8 mouse cellular contexts compared by ENCODE assay signal in genomic region chr2:127142577-127143157, GRCm38 (mm10). TPM values are rescaled to one million over a fixed set of nuclear protein-coding genes. Genes with fewer than 3 reads are reported as not detected.
A peak's percentile ranks its signal among the peaks of the same experiment; 100 is the strongest.
DNase-seq lines count a peak whose midpoint lies in the region; ATAC-seq and TF ChIP-seq lines count a peak whose summit lies in the region.

No protein-coding gene starts in this region.

- H3K79me2 ChIP-seq in liver, adult 2 months (ENCODE audit: control insufficient read depth, insufficient read depth, low read length): no peaks in the 10 kb centered on the region; the same call in 1 of the 2 replicates

- H3K4me3 ChIP-seq in liver, adult 2 months (ENCODE audit: insufficient read depth, low read depth, low read length): peak overlapping the region; percentile 57
- H3K4me3 ChIP-seq in cortical plate, adult 2 months (ENCODE audit: insufficient read depth, low read length): peak overlapping the region; percentile 37
- peak overlapping the region; percentile 67 for H3K4me3 ChIP-seq in hindbrain, embryonic 15.5 days
- peak overlapping the region; percentile 58 for H3K4me3 ChIP-seq in midbrain, embryonic 12.5 days

- 15% methylated on average over 6 of the region's 6 CpGs for WGBS in liver, adult 2 months
- WGBS in hindbrain, embryonic 15.5 days: 13% methylated on average over 6 of the region's 6 CpGs
- 14% methylated on average over 6 of the region's 6 CpGs for WGBS in midbrain, embryonic 12.5 days

- intact Hi-C loops in gastrocnemius, postnatal 14 days (cut with DNase I; ENCODE audit: low total_unique reads): no loop called here

- TF ChIP-seq POLR2A in liver, adult 2 months (IDR thresholded peaks at IDR 0.05; ENCODE audit: extremely low read depth, insufficient read depth, low read length): no peak
- TF ChIP-seq POLR2A in cortical plate, adult 2 months (IDR thresholded peaks at IDR 0.05; ENCODE audit: extremely low read depth, insufficient read depth, low read length): no peak

- peak; percentile 12 for DNase-seq in liver, adult 2 months (ENCODE audit: extremely low read depth, low read depth, low spot score)
- DNase-seq in liver: no peak
- no peak for DNase-seq in gastrocnemius, postnatal 14 days
- no peak for DNase-seq in right cerebral cortex, postnatal 10 days (ENCODE audit: low spot score in 2 of 2)

- H3K36me3 ChIP-seq in liver, adult 2 months (ENCODE audit: control insufficient read depth, insufficient read depth, low read length): no peaks in the 10 kb centered on the region
- no peaks in the 10 kb centered on the region; the same call in 1 of the 2 replicates for H3K36me3 ChIP-seq in hindbrain, embryonic 15.5 days
- H3K36me3 ChIP-seq in midbrain, embryonic 12.5 days: peaks cover 19% of the 10 kb centered on the region

- H3K4me1 ChIP-seq in liver, adult 2 months (ENCODE audit: control insufficient read depth, insufficient read depth, low read length): peaks cover 5% of the 10 kb centered on the region; the same call in 1 of the 2 replicates
- H3K4me1 ChIP-seq in cortical plate, adult 2 months (ENCODE audit: control insufficient read depth, insufficient read depth, low read length): no peaks in the 10 kb centered on the region
- H3K4me1 ChIP-seq in hindbrain, embryonic 15.5 days (replicated peaks): peaks cover 14% of the 10 kb centered on the region
- H3K4me1 ChIP-seq in midbrain, embryonic 12.5 days: peaks cover 21% of the 10 kb centered on the region

- TF ChIP-seq CTCF in liver, adult 2 months (IDR thresholded peaks at IDR 0.05; ENCODE audit: low read depth, low read length): no peak
- TF ChIP-seq CTCF in cortical plate, adult 2 months (IDR thresholded peaks at IDR 0.05; ENCODE audit: extremely low read depth, insufficient read depth, low read length): no peak

- peak overlapping the region; percentile 64 for H3K9ac ChIP-seq in liver, adult 2 months (ENCODE audit: low read depth, low read length)
- H3K9ac ChIP-seq in hindbrain, embryonic 15.5 days: peak overlapping the region; percentile 51
- H3K9ac ChIP-seq in midbrain, embryonic 12.5 days (replicated peaks): peak overlapping the region; percentile 66

- peak overlapping the region; percentile 63 for H3K27ac ChIP-seq in liver, adult 2 months (replicated peaks; ENCODE audit: insufficient read depth, low read depth, low read length)
- H3K27ac ChIP-seq in cortical plate, adult 2 months (ENCODE audit: insufficient read depth, low read length): no peak overlapping the region
- H3K27ac ChIP-seq in hindbrain, embryonic 15.5 days (replicated peaks): no peak overlapping the region
- H3K27ac ChIP-seq in midbrain, embryonic 12.5 days (replicated peaks): no peak overlapping the region

- H3K27me3 ChIP-seq in liver, adult 2 months (ENCODE audit: control insufficient read depth, insufficient read depth, low read length): no peaks in the 10 kb centered on the region
- no peaks in the 10 kb centered on the region for H3K27me3 ChIP-seq in hindbrain, embryonic 15.5 days
- H3K27me3 ChIP-seq in midbrain, embryonic 12.5 days: peaks cover 16% of the 10 kb centered on the region

- no peak for ATAC-seq in hindbrain, embryonic 15.5 days (ENCODE audit: low FRiP score, low read depth)
- ATAC-seq in midbrain, embryonic 12.5 days (ENCODE audit: low FRiP score, low read depth): 0 out of 2 replicates have a peak, but pooled peaks have one; percentile 27
- no peak for ATAC-seq in frontal cortex, adult (ENCODE audit: low TSS enrichment)

- no peaks in the 10 kb centered on the region for H3K9me3 ChIP-seq in hindbrain, embryonic 15.5 days
- no peaks in the 10 kb centered on the region for H3K9me3 ChIP-seq in midbrain, embryonic 12.5 days

- peak overlapping the region; percentile 93 for H3K4me2 ChIP-seq in hindbrain, embryonic 15.5 days
- H3K4me2 ChIP-seq in midbrain, embryonic 12.5 days (replicated peaks): peak overlapping the region; percentile 91

RNA-seq across cellular contexts. Expression of gene Itpripl1, which starts 0.6 kb away (rescaled TPM):
- total RNA-seq in liver, adult 2 months (2014; rRNA removed): 4.8 and 5.3 TPM in 2 replicates
- polyA plus RNA-seq in liver, adult 2 months (2012; rRNA removed): 4.7 and 6.1 TPM in 2 replicates
- polyA plus RNA-seq in cortical plate, adult 2 months (2012; rRNA removed): 1.5 and 2.0 TPM in 2 replicates
- polyA plus RNA-seq in hindbrain, embryonic 15.5 days (2015; fragmentation: Nextera tagmentation; extraction: Ambion mirVana): 11.0 and 11.2 TPM in 2 replicates
- polyA plus RNA-seq in midbrain, embryonic 12.5 days (2016; fragmentation: Nextera tagmentation; extraction: Ambion mirVana): 11.3 and 11.8 TPM in 2 replicates
- total RNA-seq in gastrocnemius, postnatal 14 days (2021): 1 to 10 TPM; 5.0 to 9.4 TPM

RNA-seq across cellular contexts. Expression of gene Ncaph, which starts 8.9 kb away (rescaled TPM):
- 0.65 and 2.3 TPM in 2 replicates for total RNA-seq in liver, adult 2 months (2014; rRNA removed)
- polyA plus RNA-seq in liver, adult 2 months (2012; rRNA removed): 0.14 and 0.24 TPM in 2 replicates
- 1.6 and 2.2 TPM in 2 replicates for polyA plus RNA-seq in cortical plate, adult 2 months (2012; rRNA removed)
- 17.3 and 18.7 TPM in 2 replicates for polyA plus RNA-seq in hindbrain, embryonic 15.5 days (2015; fragmentation: Nextera tagmentation; extraction: Ambion mirVana)
- polyA plus RNA-seq in midbrain, embryonic 12.5 days (2016; fragmentation: Nextera tagmentation; extraction: Ambion mirVana): 78.7 and 81.8 TPM in 2 replicates
- 1 to 10 TPM; 4.5 to 6.6 TPM for total RNA-seq in gastrocnemius, postnatal 14 days (2021)
